Mouse (Mus musculus): ENCODE results near the gene Abhd17a. TPM values are rescaled to one million over a fixed set of nuclear protein-coding genes. Genes with fewer than 3 reads are reported as not detected.

Abhd17a gene
- polyA plus RNA-seq, 1 experiment from 2014 or later: 121 TPM

DNA sequence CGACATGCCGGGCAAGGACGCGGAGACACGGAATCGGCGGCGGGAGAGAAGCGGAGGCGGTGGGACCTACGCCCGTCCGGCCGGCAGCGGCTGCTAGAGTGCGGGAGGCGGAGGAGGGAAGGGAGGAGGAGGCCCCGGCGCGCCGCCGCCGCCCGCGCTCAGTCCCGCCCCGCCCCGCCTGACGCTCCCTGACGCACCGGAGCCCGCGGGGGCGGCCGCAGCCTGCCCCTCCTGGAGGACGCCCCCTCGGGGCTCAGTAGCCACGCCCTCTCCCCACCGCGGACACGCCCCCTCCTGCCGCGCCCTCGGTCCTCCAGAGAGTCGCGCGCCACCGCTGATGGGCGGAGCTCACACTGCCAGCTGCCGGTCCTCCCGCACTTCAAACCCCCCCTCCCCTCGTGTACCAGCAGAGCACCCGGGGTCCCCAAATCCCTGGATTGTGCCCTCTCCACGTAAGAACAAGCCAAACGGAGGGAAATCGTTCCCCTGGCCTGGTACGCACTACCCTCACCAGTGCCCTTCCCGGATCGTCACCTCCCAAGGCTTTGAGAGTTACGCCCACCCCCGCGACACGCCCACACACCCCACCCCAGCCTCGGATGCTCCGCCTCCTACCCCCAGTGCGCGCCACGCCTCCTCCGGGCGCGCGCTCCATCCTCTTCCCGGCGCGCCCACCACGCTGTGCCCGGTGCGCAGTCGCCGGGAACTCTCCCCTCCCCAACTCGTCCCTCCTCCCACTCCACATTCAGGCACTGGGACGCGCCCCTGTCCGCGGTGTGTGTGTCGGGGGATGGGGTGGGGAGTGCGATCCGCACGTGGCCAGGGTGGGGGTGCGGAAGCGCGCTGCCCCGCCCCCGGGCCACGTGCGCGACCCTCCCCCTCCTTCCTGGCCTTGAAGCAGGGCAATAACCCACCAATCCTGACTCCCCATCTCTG, 12.7 kb downstream of the Abhd17a start, which contains the start of gene Klf16:
Gene Klf16, minus strand, starts transcription at position 127 of the 936 bp plus-strand sequence.
- H3K4me1 ChIP-seq (ENCODE audit: control insufficient read depth, insufficient read depth, low read length): peaks cover 14% of the 10 kb centered on the region
- ATAC-seq (ENCODE audit: insufficient number of reproducible peaks, low FRiP score, low TSS enrichment, low read depth) (peak; percentile 76), DNase-seq (ENCODE audit: low spot score) (peak; percentile 98)
- WGBS: under 1% methylated on average over 72 of the region's 97 CpGs
- H3K9ac ChIP-seq (ENCODE audit: low read length): peak within 1 kb of the TSS; percentile 66
- peak within 1 kb of the TSS; percentile 87 for H3K4me2 ChIP-seq (ENCODE audit: low read depth, severe bottlenecking)
- no peaks in the 10 kb centered on the region for H3K27me3 ChIP-seq (ENCODE audit: control insufficient read depth, insufficient read depth, low read length)
- H3K4me3 ChIP-seq (ENCODE audit: low read depth, low read length): peak within 1 kb of the TSS; percentile 69
- peak within 1 kb of the TSS; percentile 67 for H3K27ac ChIP-seq (replicated peaks; ENCODE audit: low read depth, low read length)
- no peaks in the 10 kb centered on the region for H3K9me3 ChIP-seq (ENCODE audit: control insufficient read depth, low read length)
- no peaks in the 10 kb centered on the region for H3K36me3 ChIP-seq (ENCODE audit: control insufficient read depth, insufficient read depth, low read length)

DNA sequence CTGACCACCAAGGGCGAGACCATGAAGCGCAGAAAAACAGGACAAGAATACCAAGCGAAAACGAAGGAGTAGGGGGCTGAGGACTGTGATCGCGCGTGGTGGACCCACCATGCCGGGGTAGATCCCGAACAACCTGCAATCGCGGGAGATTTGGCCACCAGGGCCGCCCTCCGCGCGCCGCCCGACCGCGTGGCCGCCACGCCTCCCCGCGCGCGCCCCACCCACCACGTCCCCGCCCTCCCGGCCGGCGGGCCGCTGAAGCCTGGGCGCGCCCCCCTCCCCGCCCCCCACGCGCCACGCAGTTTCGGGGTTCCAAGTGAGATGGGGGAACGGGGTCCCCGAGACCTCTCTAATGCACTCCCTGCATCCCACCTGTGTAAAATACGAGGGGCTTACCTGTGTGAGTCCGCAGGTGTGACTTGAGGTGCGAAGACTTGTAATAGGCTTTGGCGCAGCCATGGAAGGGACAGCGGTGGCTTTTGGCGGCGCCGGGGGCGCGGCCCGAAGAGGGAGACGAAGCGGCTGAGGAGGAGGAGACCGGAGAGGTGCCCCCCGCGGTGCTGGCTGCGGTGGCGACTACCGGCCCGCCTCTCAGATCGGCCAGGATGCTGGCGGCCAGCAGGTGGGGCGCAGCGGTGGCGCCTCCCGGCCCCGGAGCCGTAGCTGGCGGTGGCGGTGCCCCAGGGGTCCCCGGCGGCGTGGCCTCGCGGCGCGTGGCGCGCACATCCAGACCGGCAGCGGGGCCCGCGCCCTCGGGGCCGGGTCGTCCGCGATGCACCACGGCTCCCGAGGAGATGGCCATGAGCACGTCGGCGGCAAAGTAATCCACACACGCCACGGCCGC, 13.6 kb downstream of the Abhd17a start:
- Histone ChIP-seq H3K36me3 (ENCODE audit: control insufficient read depth, insufficient read depth, low read length) (no peaks in the 10 kb centered on the region), H3K27me3 (ENCODE audit: control insufficient read depth, insufficient read depth, low read length) (no peaks in the 10 kb centered on the region), H3K27ac (replicated peaks; ENCODE audit: low read depth, low read length) (peak overlapping the region; percentile 22; the same call in 1 of the 2 replicates), H3K4me2 (ENCODE audit: low read depth, severe bottlenecking) (peak overlapping the region; percentile 87), H3K9me3 (ENCODE audit: control insufficient read depth, low read length) (no peaks in the 10 kb centered on the region), H3K4me1 (ENCODE audit: control insufficient read depth, insufficient read depth, low read length) (peaks cover 18% of the 10 kb centered on the region), H3K9ac (ENCODE audit: low read length) (peak overlapping the region; percentile 66), H3K4me3 (ENCODE audit: low read depth, low read length) (peak overlapping the region; percentile 69)
- DNase-seq (ENCODE audit: low spot score) (peak; percentile 74), ATAC-seq (ENCODE audit: insufficient number of reproducible peaks, low FRiP score, low TSS enrichment, low read depth) (no peak)
- WGBS: under 1% methylated on average over 86 of the region's 96 CpGs

DNA sequence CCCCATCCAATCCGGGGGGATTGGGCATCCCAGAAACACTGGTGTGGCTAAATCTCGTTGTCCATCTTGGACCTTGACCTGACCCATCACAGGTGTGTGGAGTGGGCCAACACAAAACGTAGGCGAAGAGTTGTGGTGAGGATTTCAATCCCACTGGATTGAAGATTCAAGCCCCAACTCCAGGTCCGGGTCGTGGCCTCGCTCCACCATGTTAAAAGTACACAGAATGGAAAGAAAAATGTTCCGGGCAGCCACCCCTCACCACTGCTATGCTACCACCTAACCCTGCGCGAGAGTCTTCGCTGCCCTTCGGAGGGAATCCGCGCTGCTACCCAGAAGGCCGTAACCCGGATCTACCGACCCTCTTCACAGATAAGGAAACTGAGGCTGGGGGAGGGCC, 14.2 kb downstream of the Abhd17a start:
- Histone ChIP-seq H3K27me3 (ENCODE audit: control insufficient read depth, insufficient read depth, low read length) (no peaks in the 10 kb centered on the region), H3K4me3 (ENCODE audit: low read depth, low read length) (peak overlapping the region; percentile 69), H3K36me3 (ENCODE audit: control insufficient read depth, insufficient read depth, low read length) (no peaks in the 10 kb centered on the region), H3K9ac (ENCODE audit: low read length) (peak overlapping the region; percentile 38), H3K4me1 (ENCODE audit: control insufficient read depth, insufficient read depth, low read length) (peaks cover 24% of the 10 kb centered on the region), H3K27ac (replicated peaks; ENCODE audit: low read depth, low read length) (no peak overlapping the region), H3K4me2 (ENCODE audit: low read depth, severe bottlenecking) (peak overlapping the region; percentile 87), H3K9me3 (ENCODE audit: control insufficient read depth, low read length) (no peaks in the 10 kb centered on the region)
- ATAC-seq (ENCODE audit: insufficient number of reproducible peaks, low FRiP score, low TSS enrichment, low read depth): no peak
- DNase-seq (ENCODE audit: low spot score): no peak
- 16% methylated on average over 17 of the region's 17 CpGs for WGBS

DNA sequence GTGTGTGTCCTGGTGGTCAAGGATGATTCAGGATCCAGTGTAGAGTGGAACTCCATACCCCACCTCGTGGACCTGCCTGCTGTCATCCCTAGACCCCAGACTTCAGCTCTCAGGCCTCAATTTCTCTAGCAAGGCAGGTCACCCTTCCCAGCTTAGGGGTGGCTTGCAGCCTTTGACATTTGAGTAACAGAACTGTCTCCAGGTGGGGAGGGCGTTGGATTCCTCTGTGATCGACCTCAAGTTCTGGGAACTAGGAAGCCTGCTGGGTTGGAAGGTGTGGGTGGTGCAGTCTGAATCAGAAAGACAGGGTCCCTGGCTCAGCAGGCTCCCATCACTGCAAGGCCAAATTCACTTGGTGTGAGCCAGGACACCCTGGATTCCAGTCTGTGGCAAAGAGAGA, 15.2 kb downstream of the Abhd17a start:
- ATAC-seq (ENCODE audit: insufficient number of reproducible peaks, low FRiP score, low TSS enrichment, low read depth) (no peak), DNase-seq (ENCODE audit: low spot score) (no peak)
- Histone ChIP-seq H3K9ac (ENCODE audit: low read length) (no peak overlapping the region), H3K36me3 (ENCODE audit: control insufficient read depth, insufficient read depth, low read length) (no peaks in the 10 kb centered on the region), H3K27me3 (ENCODE audit: control insufficient read depth, insufficient read depth, low read length) (no peaks in the 10 kb centered on the region), H3K4me1 (ENCODE audit: control insufficient read depth, insufficient read depth, low read length) (peaks cover 31% of the 10 kb centered on the region), H3K4me3 (ENCODE audit: low read depth, low read length) (no peak overlapping the region), H3K27ac (replicated peaks; ENCODE audit: low read depth, low read length) (no peak overlapping the region), H3K9me3 (ENCODE audit: control insufficient read depth, low read length) (no peaks in the 10 kb centered on the region), H3K4me2 (ENCODE audit: low read depth, severe bottlenecking) (no peak overlapping the region)
- 81% methylated on average over 3 of the region's 3 CpGs for WGBS

DNA sequence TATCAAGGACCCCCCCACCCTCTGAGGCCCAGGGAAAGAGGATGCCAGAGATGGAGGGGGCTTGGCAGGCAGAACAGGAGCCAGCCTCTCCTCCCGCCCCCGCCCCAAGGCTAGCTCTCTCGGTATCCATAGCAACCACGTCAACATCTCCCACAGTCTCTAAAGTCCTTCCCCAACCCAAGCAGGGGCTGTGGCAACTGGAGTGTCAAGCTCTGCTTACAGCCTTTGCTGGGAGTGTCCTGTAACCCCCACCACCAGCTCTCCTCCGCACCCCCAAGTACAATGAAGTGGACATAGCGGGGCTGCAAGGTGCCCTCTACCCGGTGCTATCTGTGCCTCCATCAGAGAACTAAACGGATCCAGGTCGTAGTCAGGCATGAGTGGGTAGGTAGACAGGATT, 16.2 kb downstream of the Abhd17a start:
- Histone ChIP-seq H3K9ac (ENCODE audit: low read length) (no peak overlapping the region), H3K9me3 (ENCODE audit: control insufficient read depth, low read length) (no peaks in the 10 kb centered on the region), H3K27me3 (ENCODE audit: control insufficient read depth, insufficient read depth, low read length) (no peaks in the 10 kb centered on the region), H3K27ac (replicated peaks; ENCODE audit: low read depth, low read length) (no peak overlapping the region), H3K36me3 (ENCODE audit: control insufficient read depth, insufficient read depth, low read length) (no peaks in the 10 kb centered on the region), H3K4me3 (ENCODE audit: low read depth, low read length) (no peak overlapping the region), H3K4me2 (ENCODE audit: low read depth, severe bottlenecking) (no peak overlapping the region), H3K4me1 (ENCODE audit: control insufficient read depth, insufficient read depth, low read length) (peaks cover 31% of the 10 kb centered on the region)
- ATAC-seq (ENCODE audit: insufficient number of reproducible peaks, low FRiP score, low TSS enrichment, low read depth) (no peak), DNase-seq (ENCODE audit: low spot score) (no peak)
- WGBS: 67% methylated on average over 9 of the region's 9 CpGs

DNA sequence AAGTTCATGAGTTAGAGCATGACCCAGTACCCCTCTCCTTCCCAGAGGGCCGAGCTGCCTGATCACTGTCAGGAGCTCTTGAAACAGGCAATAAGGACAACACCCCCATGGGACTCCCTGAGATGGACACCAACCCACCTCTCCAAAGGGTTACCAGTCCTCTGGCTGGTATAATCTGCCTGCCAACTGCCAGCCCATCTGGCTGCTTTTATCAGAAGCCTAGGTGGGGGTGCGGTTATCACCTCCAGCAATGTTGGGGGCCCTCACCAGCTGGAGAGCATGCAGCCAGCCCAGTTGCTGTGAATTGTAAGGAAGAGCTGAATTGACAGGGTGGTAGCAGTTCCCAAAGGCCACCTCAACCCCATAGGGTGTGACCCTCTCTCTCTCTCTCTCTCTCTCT, 17.7 kb downstream of the Abhd17a start:
- no peak overlapping the region for H3K9ac ChIP-seq (ENCODE audit: low read length)
- H3K36me3 ChIP-seq (ENCODE audit: control insufficient read depth, insufficient read depth, low read length): no peaks in the 10 kb centered on the region
- 76% methylated on average over 2 of the region's 2 CpGs for WGBS
- no peak overlapping the region for H3K4me3 ChIP-seq (ENCODE audit: low read depth, low read length)
- no peak overlapping the region for H3K4me2 ChIP-seq (ENCODE audit: low read depth, severe bottlenecking)
- DNase-seq (ENCODE audit: low spot score): no peak
- H3K9me3 ChIP-seq (ENCODE audit: control insufficient read depth, low read length): no peaks in the 10 kb centered on the region
- H3K4me1 ChIP-seq (ENCODE audit: control insufficient read depth, insufficient read depth, low read length): peaks cover 26% of the 10 kb centered on the region
- no peaks in the 10 kb centered on the region for H3K27me3 ChIP-seq (ENCODE audit: control insufficient read depth, insufficient read depth, low read length)
- ATAC-seq (ENCODE audit: insufficient number of reproducible peaks, low FRiP score, low TSS enrichment, low read depth): no peak
- H3K27ac ChIP-seq (replicated peaks; ENCODE audit: low read depth, low read length): no peak overlapping the region

GRCm38 (mm10) chr10:80570871-80571836, 19.0 kb downstream of the Abhd17a start:
- Histone ChIP-seq H3K4me1 (ENCODE audit: control insufficient read depth, insufficient read depth, low read length) (peaks cover 27% of the 10 kb centered on the region), H3K27ac (replicated peaks; ENCODE audit: low read depth, low read length) (peak overlapping the region; percentile 65), H3K9me3 (ENCODE audit: control insufficient read depth, low read length) (no peaks in the 10 kb centered on the region), H3K36me3 (ENCODE audit: control insufficient read depth, insufficient read depth, low read length) (no peaks in the 10 kb centered on the region), H3K9ac (ENCODE audit: low read length) (peak overlapping the region; percentile 55), H3K27me3 (ENCODE audit: control insufficient read depth, insufficient read depth, low read length) (no peaks in the 10 kb centered on the region), H3K4me2 (ENCODE audit: low read depth, severe bottlenecking) (peak overlapping the region; percentile 48), H3K4me3 (ENCODE audit: low read depth, low read length) (peak overlapping the region; percentile 20)
- 19% methylated on average over 30 of the region's 30 CpGs for WGBS
- peak; percentile 48; the same call in 1 of the 2 replicates for ATAC-seq (ENCODE audit: insufficient number of reproducible peaks, low FRiP score, low TSS enrichment, low read depth)
- peak; percentile 60 for DNase-seq (ENCODE audit: low spot score)
